8 mouse cellular contexts compared by ENCODE assay signal in genomic region chr16:17890342-17890727, GRCm38 (mm10). TPM values are rescaled to one million over a fixed set of nuclear protein-coding genes. Genes with fewer than 3 reads are reported as not detected.
DNase-seq lines count a peak whose midpoint lies in the region; ATAC-seq and TF ChIP-seq lines count a peak whose summit lies in the region.

No protein-coding gene starts in this region.

- WGBS in lung, embryonic 14.5 days: 34% methylated on average over 2 of the region's 2 CpGs
- WGBS in embryonic facial prominence, embryonic 12.5 days: 47% methylated on average over 2 of the region's 2 CpGs
- WGBS in intestine, embryonic 14.5 days: 51% methylated on average over 2 of the region's 2 CpGs
- WGBS in neural tube, embryonic 13.5 days: 33% methylated on average over 2 of the region's 2 CpGs

- H3K36me3 ChIP-seq in lung, embryonic 14.5 days (ENCODE audit: insufficient read depth): peaks cover 7% of the 10 kb centered on the region
- no peaks in the 10 kb centered on the region for H3K36me3 ChIP-seq in embryonic facial prominence, embryonic 12.5 days
- H3K36me3 ChIP-seq in intestine, embryonic 14.5 days (ENCODE audit: control insufficient read depth, insufficient read depth, low read length): 0 out of 2 replicates have a peak, but pooled peaks cover 7% of the 10 kb centered on the region
- H3K36me3 ChIP-seq in neural tube, embryonic 13.5 days: no peaks in the 10 kb centered on the region

- no peak for ATAC-seq in lung, embryonic 14.5 days (ENCODE audit: insufficient read depth)
- no peak for ATAC-seq in embryonic facial prominence, embryonic 12.5 days (ENCODE audit: insufficient number of reproducible peaks, insufficient read depth, low FRiP score, low TSS enrichment)
- ATAC-seq in intestine, embryonic 14.5 days (replicated peaks; ENCODE audit: low FRiP score, low TSS enrichment, low read depth): no peak
- ATAC-seq in neural tube, embryonic 13.5 days (ENCODE audit: low read depth): no peak

- peaks cover 7% of the 10 kb centered on the region; the same call in 1 of the 2 replicates for H3K4me1 ChIP-seq in lung, embryonic 14.5 days (ENCODE audit: insufficient read depth)
- peaks cover 19% of the 10 kb centered on the region for H3K4me1 ChIP-seq in embryonic facial prominence, embryonic 12.5 days
- peaks cover 19% of the 10 kb centered on the region for H3K4me1 ChIP-seq in intestine, embryonic 14.5 days (replicated peaks; ENCODE audit: control insufficient read depth, insufficient read depth, low read length)
- peaks cover 43% of the 10 kb centered on the region for H3K4me1 ChIP-seq in neural tube, embryonic 13.5 days (replicated peaks)

- peak overlapping the region; percentile 94 for H3K4me2 ChIP-seq in lung, embryonic 14.5 days
- H3K4me2 ChIP-seq in embryonic facial prominence, embryonic 12.5 days (replicated peaks): peak overlapping the region; percentile 85
- H3K4me2 ChIP-seq in intestine, embryonic 14.5 days (ENCODE audit: low read length): peak overlapping the region; percentile 58
- H3K4me2 ChIP-seq in neural tube, embryonic 13.5 days: peak overlapping the region; percentile 86

- no peaks in the 10 kb centered on the region for H3K9me3 ChIP-seq in lung, embryonic 14.5 days (ENCODE audit: low read depth, low read length)
- no peaks in the 10 kb centered on the region for H3K9me3 ChIP-seq in embryonic facial prominence, embryonic 12.5 days
- no peaks in the 10 kb centered on the region for H3K9me3 ChIP-seq in intestine, embryonic 14.5 days (ENCODE audit: control insufficient read depth, low read length)
- H3K9me3 ChIP-seq in neural tube, embryonic 13.5 days: no peaks in the 10 kb centered on the region

- H3K4me3 ChIP-seq in lung, embryonic 14.5 days (ENCODE audit: low read depth, low read length): peak overlapping the region; percentile 98
- peak overlapping the region; percentile 97 for H3K4me3 ChIP-seq in embryonic facial prominence, embryonic 12.5 days
- peak overlapping the region; percentile 92 for H3K4me3 ChIP-seq in intestine, embryonic 14.5 days (ENCODE audit: low read depth, low read length)
- peak overlapping the region; percentile 70 for H3K4me3 ChIP-seq in neural tube, embryonic 13.5 days

- DNase-seq in lung, embryonic 14.5 days: no peak
- DNase-seq in lung, postnatal 14 days: no peak
- DNase-seq in intestine, embryonic 14.5 days (ENCODE audit: low spot score): no peak
- DNase-seq in spleen, adult 12 weeks (ENCODE audit: low spot score): no peak
- DNase-seq in spleen, postnatal 4 days (ENCODE audit: low spot score in 2 of 2): no peak
- no peak for DNase-seq in adrenal gland, postnatal 10 days

- no peak overlapping the region for H3K27ac ChIP-seq in lung, embryonic 14.5 days (ENCODE audit: low read depth)
- H3K27ac ChIP-seq in embryonic facial prominence, embryonic 12.5 days: no peak overlapping the region
- no peak overlapping the region for H3K27ac ChIP-seq in intestine, embryonic 14.5 days (ENCODE audit: low read depth)
- H3K27ac ChIP-seq in neural tube, embryonic 13.5 days (replicated peaks): no peak overlapping the region

- peak overlapping the region; percentile 98 for H3K9ac ChIP-seq in lung, embryonic 14.5 days
- H3K9ac ChIP-seq in embryonic facial prominence, embryonic 12.5 days: peak overlapping the region; percentile 98
- peak overlapping the region; percentile 93 for H3K9ac ChIP-seq in intestine, embryonic 14.5 days (ENCODE audit: low read length)
- peak overlapping the region; percentile 96 for H3K9ac ChIP-seq in neural tube, embryonic 13.5 days

- TF ChIP-seq CTCF in lung, embryonic 14.5 days (IDR thresholded peaks at IDR 0.05; ENCODE audit: low read depth): no peak

- no peaks in the 10 kb centered on the region for H3K27me3 ChIP-seq in lung, embryonic 14.5 days (ENCODE audit: insufficient read depth, low read length)
- no peaks in the 10 kb centered on the region for H3K27me3 ChIP-seq in embryonic facial prominence, embryonic 12.5 days
- H3K27me3 ChIP-seq in intestine, embryonic 14.5 days (replicated peaks; ENCODE audit: control insufficient read depth, insufficient read depth, low read length): no peaks in the 10 kb centered on the region
- H3K27me3 ChIP-seq in neural tube, embryonic 13.5 days: no peaks in the 10 kb centered on the region

RNA-seq across cellular contexts. Expression of gene Gm20518, which starts 1.1 kb away (rescaled TPM):
- polyA plus RNA-seq in lung, embryonic 14.5 days (2014; fragmentation: Nextera tagmentation; extraction: Ambion mirVana): 0.29 and 0.55 TPM in 2 replicates
- 0.19 and 0.45 TPM in 2 replicates for polyA plus RNA-seq in embryonic facial prominence, embryonic 12.5 days (2016; fragmentation: Nextera tagmentation; extraction: Ambion mirVana)
- polyA plus RNA-seq in intestine, embryonic 14.5 days (2014; fragmentation: Nextera tagmentation; extraction: Ambion mirVana): 0.20 and 0.37 TPM in 2 replicates
- polyA plus RNA-seq in neural tube, embryonic 13.5 days (2015; fragmentation: Nextera tagmentation; extraction: Ambion mirVana): 0.47 and 0.49 TPM in 2 replicates
- total RNA-seq in adrenal gland, postnatal 10 days (2021): under 1 TPM; 0.18 to 0.30 TPM

RNA-seq across cellular contexts. Expression of gene Tssk1, which starts 3.7 kb away (rescaled TPM):
- 0.07 and 0.09 TPM in 2 replicates for polyA plus RNA-seq in lung, embryonic 14.5 days (2014; fragmentation: Nextera tagmentation; extraction: Ambion mirVana)
- 0.06 TPM in 1 of 2 replicates, not detected in the other for polyA plus RNA-seq in embryonic facial prominence, embryonic 12.5 days (2016; fragmentation: Nextera tagmentation; extraction: Ambion mirVana)
- not detected in 2 replicates for polyA plus RNA-seq in intestine, embryonic 14.5 days (2014; fragmentation: Nextera tagmentation; extraction: Ambion mirVana)
- polyA plus RNA-seq in neural tube, embryonic 13.5 days (2015; fragmentation: Nextera tagmentation; extraction: Ambion mirVana): 0.07 and 0.10 TPM in 2 replicates
- under 1 TPM in 1 of 2 experiments, not detected in 1; 0.06 TPM for total RNA-seq in adrenal gland, postnatal 10 days (2021)

RNA-seq across cellular contexts. Expression of gene Dgcr2, which starts 8.0 kb away (rescaled TPM):
- polyA plus RNA-seq in lung, embryonic 14.5 days (2014; fragmentation: Nextera tagmentation; extraction: Ambion mirVana): 94.6 and 105 TPM in 2 replicates
- polyA plus RNA-seq in embryonic facial prominence, embryonic 12.5 days (2016; fragmentation: Nextera tagmentation; extraction: Ambion mirVana): 103 and 105 TPM in 2 replicates
- polyA plus RNA-seq in intestine, embryonic 14.5 days (2014; fragmentation: Nextera tagmentation; extraction: Ambion mirVana): 82.5 and 83.3 TPM in 2 replicates
- polyA plus RNA-seq in neural tube, embryonic 13.5 days (2015; fragmentation: Nextera tagmentation; extraction: Ambion mirVana): 86.3 and 89.6 TPM in 2 replicates
- total RNA-seq in adrenal gland, postnatal 10 days (2021): 10 to 100 TPM; 60.6 to 63.9 TPM

RNA-seq across cellular contexts. Expression of gene Tssk2, which starts 8.1 kb away (rescaled TPM):
- not detected in 2 replicates for polyA plus RNA-seq in lung, embryonic 14.5 days (2014; fragmentation: Nextera tagmentation; extraction: Ambion mirVana)
- 0.12 TPM in 1 of 2 replicates, not detected in the other for polyA plus RNA-seq in embryonic facial prominence, embryonic 12.5 days (2016; fragmentation: Nextera tagmentation; extraction: Ambion mirVana)
- not detected in 2 replicates for polyA plus RNA-seq in intestine, embryonic 14.5 days (2014; fragmentation: Nextera tagmentation; extraction: Ambion mirVana)
- polyA plus RNA-seq in neural tube, embryonic 13.5 days (2015; fragmentation: Nextera tagmentation; extraction: Ambion mirVana): not detected in 2 replicates
- not detected for total RNA-seq in adrenal gland, postnatal 10 days (2021)

RNA-seq across cellular contexts. Expression of gene Ess2, which starts 20.8 kb away (rescaled TPM):
- polyA plus RNA-seq in lung, embryonic 14.5 days (2014; fragmentation: Nextera tagmentation; extraction: Ambion mirVana): 32.5 and 37.3 TPM in 2 replicates
- polyA plus RNA-seq in embryonic facial prominence, embryonic 12.5 days (2016; fragmentation: Nextera tagmentation; extraction: Ambion mirVana): 50.7 and 54.0 TPM in 2 replicates
- 29.4 and 42.8 TPM in 2 replicates for polyA plus RNA-seq in intestine, embryonic 14.5 days (2014; fragmentation: Nextera tagmentation; extraction: Ambion mirVana)
- polyA plus RNA-seq in neural tube, embryonic 13.5 days (2015; fragmentation: Nextera tagmentation; extraction: Ambion mirVana): 43.9 and 48.2 TPM in 2 replicates
- total RNA-seq in adrenal gland, postnatal 10 days (2021): 10 to 100 TPM; 19.4 to 23.1 TPM
